Mouse (Mus musculus): ENCODE measurements around the gene Olfr697. TPM values are rescaled to one million over a fixed set of nuclear protein-coding genes. Genes with fewer than 3 reads are reported as not detected.
"Not testable (repeated sequence)": the region's sequence is repeated elsewhere in the genome, so short reads cannot be mapped to it uniquely, and the experiment has no call there.

Olfr697 gene
- not detected for total RNA-seq (2021)

DNA sequence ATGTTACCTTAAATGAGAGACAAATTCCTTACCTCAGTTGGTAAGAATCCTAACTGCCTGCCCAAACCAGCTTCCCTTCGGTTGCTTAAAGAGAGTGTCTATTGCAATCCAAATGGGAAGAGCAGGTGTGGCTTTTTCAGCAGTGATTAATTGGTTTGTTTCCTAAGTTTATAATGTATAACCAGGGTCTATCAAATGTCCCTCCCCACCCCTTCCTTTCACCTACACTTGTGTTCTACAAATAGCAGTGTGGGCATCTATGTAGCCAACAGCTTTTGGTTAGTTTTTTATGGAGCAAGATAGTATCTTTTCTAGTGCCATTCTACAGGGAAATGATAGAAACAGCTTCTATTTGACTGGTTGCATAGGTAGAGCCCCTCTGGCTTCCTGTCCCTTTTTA is at the start of gene Olfr697:
TSS of gene Olfr697 (minus strand) at position 101 of the 400 bp plus-strand sequence.
- DNase-seq = no peak
- intact Hi-C loops (cut with DNase I) = no loop called here

DNA sequence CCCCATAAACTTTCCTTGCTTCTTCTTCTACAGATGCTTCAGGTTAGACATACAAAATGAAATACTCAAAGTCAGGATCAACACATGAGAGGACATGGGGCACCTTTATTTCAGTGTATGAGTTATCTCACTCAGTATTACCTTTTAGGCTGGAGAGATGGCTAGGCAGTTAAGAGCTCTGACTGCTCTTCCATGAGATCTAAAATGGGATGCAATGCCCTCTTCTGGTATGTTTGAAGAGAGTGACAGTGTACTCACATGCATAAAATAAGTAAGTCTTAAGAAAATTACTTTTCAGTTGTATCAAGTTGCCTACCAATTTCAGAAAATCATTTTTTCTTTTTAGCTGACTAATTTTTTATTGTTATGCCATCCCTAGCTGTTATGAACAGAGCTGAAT is 46.1 kb upstream of the Olfr697 start:
- DNase-seq = no peak
- intact Hi-C loops (cut with DNase I) = no loop called here

DNA sequence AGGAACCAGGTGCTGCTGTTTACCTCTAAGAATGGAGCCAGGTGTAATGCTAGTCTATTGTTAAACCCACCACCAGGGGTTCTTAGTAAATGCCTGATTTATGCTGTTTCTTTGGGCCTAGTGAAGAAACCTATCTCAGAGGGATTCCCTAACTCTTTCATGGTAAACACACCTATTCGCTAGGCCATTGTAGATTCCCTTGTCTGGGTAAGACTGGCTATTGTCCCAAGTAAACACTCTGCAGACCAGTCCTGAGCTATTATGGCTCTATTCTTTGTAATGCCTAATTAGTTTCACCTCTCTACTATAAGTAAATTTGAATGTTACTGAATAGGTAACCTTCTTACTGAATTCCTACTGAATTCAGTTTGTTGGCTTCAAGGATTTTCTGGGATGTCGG is 18.8 kb upstream of the Olfr697 start:
- DNase-seq; intact Hi-C loops (cut with DNase I): not testable (repeated sequence)

DNA sequence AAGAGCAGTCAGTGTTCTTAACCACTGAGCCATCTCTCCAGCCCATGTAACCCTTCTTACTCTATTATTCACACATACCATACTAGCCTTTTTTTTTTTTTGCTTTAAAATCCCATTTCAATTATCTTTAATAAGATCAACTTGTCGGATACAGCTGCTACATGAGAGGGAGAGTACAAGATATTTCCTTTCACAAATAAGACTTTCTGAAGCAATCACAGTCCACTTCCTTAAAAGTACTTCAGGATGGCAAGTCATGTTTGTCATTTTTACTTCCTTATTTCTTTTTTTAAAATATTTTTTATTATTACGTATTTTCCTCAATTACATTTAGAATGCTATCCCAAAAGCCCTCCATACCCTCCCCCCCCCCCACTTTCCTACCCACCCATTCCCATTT is 16.6 kb upstream of the Olfr697 start:
- DNase-seq = no peak
- intact Hi-C loops (cut with DNase I) = no loop called here

DNA sequence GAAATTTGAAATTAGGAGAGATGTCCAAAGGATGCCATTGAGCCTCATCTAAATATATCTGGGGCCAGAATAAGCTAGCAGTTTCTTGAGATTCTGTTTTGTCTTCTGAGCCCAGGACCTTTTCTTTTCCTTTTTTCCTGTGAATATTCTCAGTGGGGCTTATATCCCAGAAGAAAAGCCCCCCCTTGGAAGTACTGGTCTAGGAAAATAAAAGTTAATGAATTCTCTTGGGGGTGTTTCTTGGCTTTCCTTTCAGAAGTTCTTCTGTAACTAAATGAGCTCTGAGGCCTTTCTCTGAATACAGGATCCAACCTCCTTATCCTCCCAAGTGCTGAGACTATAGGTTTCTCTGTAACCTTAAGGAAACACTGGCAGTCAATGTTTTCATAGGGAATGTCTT is 13.1 kb upstream of the Olfr697 start, which contains the start of gene Olfr698:
TSS of gene Olfr698 (minus strand) at position 101 of the 400 bp plus-strand sequence.
- no peak for DNase-seq

DNA sequence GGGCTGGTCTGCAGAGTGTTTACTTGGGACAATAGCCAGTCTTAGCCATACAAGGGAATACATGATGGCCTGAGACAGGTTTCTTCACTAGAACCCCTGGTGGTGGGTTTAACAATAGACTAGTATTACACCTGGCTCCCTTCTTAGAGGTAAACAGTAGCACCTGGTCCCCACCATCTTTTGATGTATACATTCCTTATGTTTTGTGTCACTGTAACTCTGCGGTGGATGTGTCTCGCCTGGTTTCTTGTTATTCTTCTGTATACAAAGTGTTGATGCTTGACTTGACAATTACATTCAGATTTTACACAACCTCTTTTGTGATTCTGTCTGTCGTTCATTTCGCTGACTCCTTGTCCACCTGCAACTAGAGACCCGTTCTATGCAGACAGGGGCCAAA is 3.6 kb upstream of the Olfr697 start:
- intact Hi-C loops (cut with DNase I) = no loop called here
- DNase-seq = no peak

More for the DNA sequence above, 13.1 kb upstream of the Olfr697 start, which contains the start of gene Olfr698:
- intact Hi-C loops (cut with DNase I) = no loop called here

DNA sequence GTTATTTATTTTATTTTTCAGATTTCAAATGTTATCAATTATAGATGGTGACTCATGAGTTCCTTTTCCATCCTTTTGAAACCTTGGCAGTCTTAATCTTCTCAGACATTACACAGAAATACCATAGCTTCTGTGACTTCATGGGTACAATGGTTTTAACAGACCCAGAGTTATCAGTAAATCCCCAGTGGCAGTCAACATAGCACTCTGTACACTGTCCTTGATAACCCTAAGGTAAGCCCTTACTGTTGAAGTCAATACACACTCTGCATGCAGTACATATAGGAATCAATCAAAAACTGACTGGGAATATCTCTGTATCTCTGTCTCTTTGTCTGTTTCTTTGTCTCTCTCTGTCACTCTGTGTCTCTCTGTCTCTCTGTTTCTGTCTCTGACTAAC is 5.2 kb downstream of the Olfr697 start:
- no peak for DNase-seq
- intact Hi-C loops (cut with DNase I) = no loop called here

DNA sequence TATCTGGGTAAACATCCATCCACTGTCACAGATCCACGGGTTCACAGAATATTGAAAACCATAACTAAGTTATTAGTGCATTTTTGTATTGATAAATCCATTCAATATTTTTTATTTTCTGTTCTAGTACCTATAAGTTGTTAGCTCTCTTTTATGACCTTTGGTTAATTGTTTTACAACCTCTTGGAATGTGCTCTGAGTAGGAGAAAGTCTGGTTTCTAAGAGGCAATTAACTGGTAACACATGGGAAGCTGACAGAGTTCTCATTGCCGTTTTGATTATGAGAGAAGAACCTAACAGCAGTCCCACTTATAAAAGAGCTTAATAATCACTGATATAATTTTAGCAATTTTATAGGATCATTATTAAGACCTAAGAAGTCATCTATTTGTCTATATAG is 8.5 kb downstream of the Olfr697 start:
- intact Hi-C loops (cut with DNase I) = no loop called here
- no peak for DNase-seq

DNA sequence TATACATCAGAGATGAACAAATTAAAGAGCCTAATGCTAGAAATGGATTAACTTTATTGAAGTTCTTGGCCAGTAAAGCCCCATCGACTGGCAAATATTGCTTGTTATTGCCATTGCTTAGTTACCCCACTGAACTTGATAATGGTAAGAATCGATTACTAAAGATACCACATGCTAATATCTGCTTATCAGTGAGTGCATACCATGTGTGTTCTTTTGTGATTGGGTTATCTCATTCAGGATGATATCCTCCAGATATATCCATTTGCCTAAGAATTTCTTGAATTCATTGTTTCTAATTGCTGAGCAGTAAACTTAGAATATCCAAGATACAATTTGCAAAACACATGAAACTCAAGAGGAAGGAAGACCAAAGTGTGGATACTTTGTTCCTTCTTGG is 16.6 kb downstream of the Olfr697 start:
- not testable (repeated sequence) for DNase-seq

DNA sequence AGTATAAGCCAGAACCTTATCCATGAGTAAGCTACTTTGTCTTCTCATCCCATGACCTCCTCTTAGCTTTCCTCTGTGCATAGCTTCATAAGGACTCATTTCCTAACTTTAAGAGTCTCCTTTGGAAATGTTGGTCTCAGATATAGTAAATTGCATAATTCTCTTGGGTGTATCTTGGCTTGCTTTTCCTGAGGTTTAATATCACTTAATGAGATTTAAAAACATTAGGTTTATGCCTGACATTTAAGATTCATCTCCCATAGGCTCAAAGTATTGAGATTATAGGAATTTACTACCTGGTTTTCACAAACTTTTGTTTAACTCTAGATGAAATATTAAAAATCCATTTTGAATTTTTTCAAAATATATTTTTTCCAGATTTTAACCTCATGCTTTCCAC is 25.9 kb downstream of the Olfr697 start, which contains the start of gene Olfr695:
TSS of gene Olfr695 (minus strand) at position 101 of the 400 bp plus-strand sequence.
- DNase-seq = no peak
- intact Hi-C loops (cut with DNase I) = no loop called here

More for the DNA sequence above, 16.6 kb downstream of the Olfr697 start:
- intact Hi-C loops (cut with DNase I) = not testable (repeated sequence)

DNA sequence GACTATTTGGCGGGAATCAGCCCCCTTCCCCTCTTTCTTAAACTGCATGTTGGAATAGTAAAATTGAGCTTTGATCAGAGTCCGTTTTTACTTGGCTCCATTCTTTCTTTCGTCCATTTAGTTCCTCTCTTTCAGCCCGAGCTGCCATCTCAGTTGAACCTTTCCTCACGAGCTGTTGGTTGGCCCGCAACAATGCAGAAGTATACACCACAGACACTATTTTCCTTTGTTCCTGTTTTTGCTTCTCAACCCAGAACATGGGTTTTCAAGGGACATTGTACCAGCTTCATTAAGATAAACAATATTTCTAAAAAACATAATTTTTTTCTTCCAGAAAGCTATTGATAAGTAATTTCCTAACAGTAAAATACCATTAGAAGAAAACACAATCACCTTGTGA is 30.8 kb downstream of the Olfr697 start:
- intact Hi-C loops (cut with DNase I) = no loop called here
- DNase-seq = no peak

DNA sequence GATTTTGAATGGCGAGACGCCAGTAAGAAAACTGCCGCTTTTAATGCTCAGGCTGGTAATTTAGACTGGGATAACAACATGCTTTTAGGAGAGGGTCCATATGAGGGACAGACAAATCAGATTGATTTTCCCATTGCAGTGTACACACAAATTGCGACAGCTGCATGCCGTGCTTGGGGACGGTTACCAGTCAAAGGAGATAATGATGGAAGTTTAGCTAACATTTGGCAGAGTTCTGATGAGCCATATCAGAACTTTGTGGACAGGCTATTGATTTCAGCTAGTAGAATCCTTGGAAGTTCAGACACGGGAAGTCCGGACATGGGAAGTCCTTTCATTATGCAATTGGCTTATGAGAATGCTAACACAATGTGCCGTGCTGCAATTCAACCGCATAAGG is 34.5 kb downstream of the Olfr697 start:
- intact Hi-C loops (cut with DNase I); DNase-seq: not testable (repeated sequence)

DNA sequence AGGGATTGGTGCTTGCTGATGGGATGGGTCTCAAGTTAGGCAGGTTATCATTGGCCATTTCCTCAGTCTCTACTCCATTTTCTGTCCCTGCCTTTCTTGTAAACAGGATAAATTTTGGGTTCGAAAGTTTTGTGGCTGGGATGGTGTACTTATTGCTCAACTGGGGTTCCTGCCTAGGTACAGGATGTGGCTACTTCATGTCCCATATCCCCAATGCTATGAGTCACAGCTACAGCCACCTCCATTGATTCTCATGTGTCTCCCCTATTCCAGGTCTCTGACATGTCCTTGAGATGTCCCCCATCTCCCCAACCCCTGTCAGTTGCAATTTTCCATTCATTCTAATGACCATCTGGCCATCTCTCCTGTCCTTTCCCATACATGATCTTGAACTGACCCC is 45.4 kb downstream of the Olfr697 start:
- intact Hi-C loops (cut with DNase I) = no loop called here
- no peak for DNase-seq

DNA sequence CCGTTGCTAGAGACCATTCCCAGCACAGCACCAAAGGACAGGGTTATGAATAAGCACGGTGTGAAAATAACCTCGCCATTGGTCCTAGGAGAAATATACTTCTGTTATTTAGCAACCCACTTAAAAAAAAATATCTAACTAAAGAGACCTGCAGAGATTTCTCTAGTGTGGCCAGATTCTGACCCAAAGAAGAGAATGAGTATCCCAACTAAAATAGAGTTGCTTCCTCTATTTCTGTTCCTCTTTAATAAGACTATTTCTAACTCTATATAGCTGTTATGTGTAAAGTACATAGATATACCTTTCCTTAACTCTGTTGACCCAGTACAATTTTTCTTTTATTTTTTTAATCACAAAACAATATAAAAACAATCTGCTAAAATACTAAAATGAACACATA is 49.3 kb downstream of the Olfr697 start:
- DNase-seq = no peak
- intact Hi-C loops (cut with DNase I) = no loop called here

DNA sequence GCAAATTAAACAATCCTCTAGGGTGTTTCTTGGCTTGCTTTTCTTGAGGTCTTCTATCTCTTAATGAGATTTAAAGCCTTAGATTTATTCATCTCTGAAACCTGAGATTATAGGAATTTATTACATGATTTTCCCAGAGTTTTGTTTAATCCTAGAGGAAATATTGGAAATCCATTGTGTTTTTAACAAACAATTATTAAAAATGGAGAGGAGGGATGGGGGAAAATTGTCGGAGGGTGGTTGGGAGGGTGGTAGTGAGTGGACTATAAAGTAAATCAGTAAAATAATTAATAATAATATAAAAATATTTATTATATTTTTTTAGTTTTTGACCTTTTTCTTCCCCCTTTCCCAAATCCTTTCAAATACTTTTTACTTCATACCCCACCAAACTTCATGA is 50.5 kb downstream of the Olfr697 start, which contains the start of gene Olfr694:
TSS of gene Olfr694 (minus strand) at position 101 of the 400 bp plus-strand sequence.
- intact Hi-C loops (cut with DNase I) = no loop called here
- DNase-seq = no peak

Other genes with a start within 250 kb of the Olfr697 start
- not detected for gene Olfr693, start 61.9 kb downstream of the Olfr697 start, total RNA-seq (2021)
- gene Olfr694, start 50.6 kb downstream of the Olfr697 start, total RNA-seq (2021) = not detected
- gene Olfr695, start 26.0 kb downstream of the Olfr697 start, total RNA-seq (2021) = not detected
- not detected for gene Olfr698, start 13.0 kb upstream of the Olfr697 start, total RNA-seq (2021)
- not detected for gene Olfr699, start 50.8 kb upstream of the Olfr697 start, total RNA-seq (2021)
- not detected for gene Olfr700, start 66.4 kb upstream of the Olfr697 start, total RNA-seq (2021)
- gene Olfr701, start 71.7 kb upstream of the Olfr697 start, total RNA-seq (2021) = not detected
- gene Olfr702, start 91.5 kb upstream of the Olfr697 start, total RNA-seq (2021) = not detected
- gene Olfr703, start 100.9 kb upstream of the Olfr697 start, total RNA-seq (2021) = not detected
- gene Olfr704, start 120.7 kb upstream of the Olfr697 start, total RNA-seq (2021) = not detected
- not detected for gene Olfr705, start 134.4 kb upstream of the Olfr697 start, total RNA-seq (2021)
- not detected for gene Olfr706, start 145.7 kb upstream of the Olfr697 start, total RNA-seq (2021)
- not detected for gene Olfr707, start 158.8 kb upstream of the Olfr697 start, total RNA-seq (2021)
- gene Olfr1532-ps1, start 165.6 kb upstream of the Olfr697 start, total RNA-seq (2021) = not detected
- not detected for gene Olfr709-ps1, start 189.8 kb upstream of the Olfr697 start, total RNA-seq (2021)
- gene Olfr710, start 205.9 kb upstream of the Olfr697 start, total RNA-seq (2021) = not detected
- gene Olfr6, start 221.5 kb upstream of the Olfr697 start, total RNA-seq (2021) = not detected
- not detected for gene Olfr711, start 233.0 kb upstream of the Olfr697 start, total RNA-seq (2021)